Mouse (Mus musculus): ENCODE results near the gene Por.

DNA sequence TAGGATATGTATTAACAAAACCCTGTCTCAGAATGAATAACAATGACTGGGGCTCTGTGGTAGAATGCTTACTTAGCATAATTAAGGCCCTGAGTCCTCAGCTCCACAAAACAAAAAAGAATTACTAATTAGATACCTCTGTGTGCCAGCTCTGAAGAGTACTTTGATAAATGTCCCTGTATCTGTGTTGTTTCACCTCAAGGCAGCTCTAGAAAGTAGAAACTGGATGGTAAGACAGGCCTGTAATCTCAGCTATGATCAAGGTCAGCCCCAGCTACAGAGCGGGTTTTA, 26.3 kb upstream of the Por start:
- TF ChIP-seq CTCF (IDR thresholded peaks at IDR 0.05) (no peak), EP300 (IDR thresholded peaks at IDR 0.05; ENCODE audit: insufficient read depth, low read depth, low read length) (no peak), POLR2A (IDR thresholded peaks at IDR 0.05; ENCODE audit: insufficient read depth, low read depth, low read length) (no peak)
